Mouse (Mus musculus): Measurements from ENCODE around the gene Wfs1. TPM values are rescaled to one million over a fixed set of nuclear protein-coding genes. Genes with fewer than 3 reads are reported as not detected.
A peak's percentile ranks its signal among the peaks of the same experiment; 100 is the strongest.

The Wfs1 gene
- total and polyA plus RNA-seq, 3 experiments: 0.56 to 2.5 (median 1.8) TPM

DNA sequence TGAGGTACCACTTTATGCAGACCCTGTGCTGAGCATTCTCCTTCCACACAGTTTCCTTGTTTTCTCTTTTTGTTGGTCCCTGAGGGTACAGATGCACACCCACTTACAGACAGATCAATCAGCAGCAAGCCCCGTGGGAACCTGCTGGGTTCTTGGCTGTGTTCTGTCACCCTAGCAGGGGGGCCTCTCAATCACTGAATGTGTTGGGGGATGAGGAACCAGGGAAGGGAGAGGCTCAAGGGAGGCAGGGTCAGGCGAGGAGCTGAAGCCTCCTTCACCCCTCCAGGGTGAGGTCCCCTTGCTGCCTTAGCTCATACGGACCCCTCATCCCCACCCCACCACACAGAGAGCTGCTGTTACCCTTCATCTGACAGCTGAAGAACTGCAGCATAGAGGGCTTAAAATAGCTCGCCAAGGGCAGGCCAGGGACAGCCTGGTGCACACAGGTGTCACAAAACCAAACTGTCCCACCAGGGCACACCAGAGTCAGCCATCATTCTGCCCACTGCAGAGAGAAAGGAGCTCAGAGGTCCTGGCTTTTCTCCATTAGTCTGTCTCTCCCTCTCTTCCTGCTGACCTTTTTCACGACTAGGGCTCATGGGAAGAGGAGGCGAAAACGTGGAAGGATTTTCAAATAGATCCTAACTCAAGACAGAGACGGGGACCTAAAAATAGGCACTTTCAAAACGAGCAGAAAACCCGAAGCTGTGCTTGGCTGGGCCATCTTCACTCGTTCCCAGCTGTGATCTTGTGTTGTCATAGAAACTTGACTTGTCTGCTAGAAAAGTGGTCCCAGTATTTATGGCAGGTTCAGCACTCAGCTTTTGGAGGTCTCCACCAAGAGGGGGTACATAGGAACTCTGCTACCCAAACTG, 64.9 kb downstream of the Wfs1 start:
- Histone ChIP-seq H3K27ac (ENCODE audit: insufficient read depth, low read depth) (no peak overlapping the region), H3K4me2 (ENCODE audit: insufficient read depth, low read depth, poor library complexity, severe bottlenecking) (peak overlapping the region; percentile 19), H3K27me3 (replicated peaks) (peaks cover 54% of the 10 kb centered on the region), H3K36me3 (replicated peaks in 1 of 2; ENCODE audit: control insufficient read depth in 1 of 2, insufficient read depth in 1 of 2, low read length in 1 of 2) (no peaks in the 10 kb centered on the region), H3K79me2 (replicated peaks; ENCODE audit: control insufficient read depth, extremely low read depth, insufficient read depth, poor library complexity, severe bottlenecking) (no peaks in the 10 kb centered on the region), H3K4me3 (replicated peaks in 1 of 3; ENCODE audit: low read depth in 2 of 3, low read length in 2 of 3, poor library complexity in 1 of 3) (no peak overlapping the region), H3K9ac (ENCODE audit: insufficient read depth, low read depth) (no peak overlapping the region), H3K4me1 (ENCODE audit: control insufficient read depth in 1 of 2, insufficient read depth in 2 of 2) (peaks cover 20 to 29% of the 10 kb centered on the region in 2 experiments), H3K9me3 (replicated peaks; ENCODE audit: low read length) (no peaks in the 10 kb centered on the region)
- TF ChIP-seq SIN3A (IDR thresholded peaks at IDR 0.05; ENCODE audit: low read length) (no peak), MEF2A (IDR thresholded peaks at IDR 0.05; ENCODE audit: borderline replicate concordance, low read depth, low read length) (0 out of 2 replicates have a peak, but pooled peaks have one; percentile 24)
- dilution Hi-C loops (cut with MboI; ENCODE audit: extremely low pct_ligation_motif_present, extremely low pct_unique_long_range_greater_than_20kb, low sequenced_read_pairs): no loop called here
- no peak for DNase-seq (ENCODE audit: extremely low read depth)
- in situ Hi-C loops (cut with MboI; ENCODE audit: low pct_ligation_motif_present, low pct_unique_long_range_greater_than_20kb, low sequenced_read_pairs): no loop called here

DNA sequence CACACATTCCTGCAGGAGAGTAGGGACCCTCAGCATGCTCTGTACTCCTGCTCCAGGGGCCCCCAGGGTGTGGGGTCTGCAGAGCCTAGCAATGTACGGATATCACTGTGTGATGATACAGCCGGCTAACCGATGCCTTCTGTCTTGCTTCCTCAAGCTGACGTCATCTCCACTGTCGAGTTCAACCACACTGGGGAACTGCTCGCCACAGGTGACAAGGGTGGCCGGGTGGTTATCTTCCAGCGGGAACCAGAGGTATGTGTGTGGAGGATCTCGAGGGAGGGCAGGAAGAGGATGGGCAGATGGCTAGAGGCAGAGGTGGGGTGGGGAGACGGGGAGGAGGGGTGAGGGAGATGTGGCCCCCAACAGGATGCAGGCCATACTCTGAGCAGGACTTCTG, 66.2 kb downstream of the Wfs1 start:
- Histone ChIP-seq H3K4me2 (ENCODE audit: insufficient read depth, low read depth, poor library complexity, severe bottlenecking) (no peak overlapping the region), H3K79me2 (replicated peaks; ENCODE audit: control insufficient read depth, extremely low read depth, insufficient read depth, poor library complexity, severe bottlenecking) (no peaks in the 10 kb centered on the region), H3K27ac (ENCODE audit: insufficient read depth, low read depth) (no peak overlapping the region), H3K9ac (ENCODE audit: insufficient read depth, low read depth) (no peak overlapping the region), H3K36me3 (replicated peaks in 1 of 2; ENCODE audit: control insufficient read depth in 1 of 2, insufficient read depth in 1 of 2, low read length in 1 of 2) (no peaks in the 10 kb centered on the region), H3K4me1 (ENCODE audit: control insufficient read depth in 1 of 2, insufficient read depth in 2 of 2) (peaks cover 20 to 29% of the 10 kb centered on the region in 2 experiments), H3K9me3 (replicated peaks; ENCODE audit: low read length) (no peaks in the 10 kb centered on the region), H3K4me3 (replicated peaks in 1 of 3; ENCODE audit: low read depth in 2 of 3, low read length in 2 of 3, poor library complexity in 1 of 3) (no peak overlapping the region), H3K27me3 (replicated peaks) (peaks cover 62% of the 10 kb centered on the region)
- dilution Hi-C loops (cut with MboI; ENCODE audit: extremely low pct_ligation_motif_present, extremely low pct_unique_long_range_greater_than_20kb, low sequenced_read_pairs): no loop called here
- in situ Hi-C loops (cut with MboI; ENCODE audit: low pct_ligation_motif_present, low pct_unique_long_range_greater_than_20kb, low sequenced_read_pairs): no loop called here
- DNase-seq (ENCODE audit: extremely low read depth): no peak
- TF ChIP-seq ELF1 (IDR thresholded peaks at IDR 0.05; ENCODE audit: low read depth, low read length) (no peak), BHLHE40 (IDR thresholded peaks at IDR 0.05; ENCODE audit: low read depth, low read length) (no peak), ZKSCAN1 (IDR thresholded peaks at IDR 0.05; ENCODE audit: borderline replicate concordance, low read depth, low read length) (no peak), ETS1 (conservative IDR thresholded peaks at IDR 0.05; ENCODE audit: low read depth, low read length) (no peak), GABPA (IDR thresholded peaks at IDR 0.05; ENCODE audit: insufficient replicate concordance, low read depth, low read length) (no peak), NRF1 (IDR thresholded peaks at IDR 0.05; ENCODE audit: low read depth, low read length) (no peak), CHD1 (IDR thresholded peaks at IDR 0.05; ENCODE audit: low read depth, low read length) (no peak), MEF2A (IDR thresholded peaks at IDR 0.05; ENCODE audit: borderline replicate concordance, low read depth, low read length) (no peak), E2F4 (IDR thresholded peaks at IDR 0.05; ENCODE audit: insufficient replicate concordance, low read depth, low read length) (no peak), RCOR1 (conservative IDR thresholded peaks at IDR 0.05; ENCODE audit: low read depth, low read length) (no peak)
